Mouse (Mus musculus): ENCODE results near the gene Slc26a10. TPM values are rescaled to one million over a fixed set of nuclear protein-coding genes. Genes with fewer than 3 reads are reported as not detected.

Gene Slc26a10
- polyA plus RNA-seq, 1 experiment from 2014 or later, result 1.6 TPM

DNA sequence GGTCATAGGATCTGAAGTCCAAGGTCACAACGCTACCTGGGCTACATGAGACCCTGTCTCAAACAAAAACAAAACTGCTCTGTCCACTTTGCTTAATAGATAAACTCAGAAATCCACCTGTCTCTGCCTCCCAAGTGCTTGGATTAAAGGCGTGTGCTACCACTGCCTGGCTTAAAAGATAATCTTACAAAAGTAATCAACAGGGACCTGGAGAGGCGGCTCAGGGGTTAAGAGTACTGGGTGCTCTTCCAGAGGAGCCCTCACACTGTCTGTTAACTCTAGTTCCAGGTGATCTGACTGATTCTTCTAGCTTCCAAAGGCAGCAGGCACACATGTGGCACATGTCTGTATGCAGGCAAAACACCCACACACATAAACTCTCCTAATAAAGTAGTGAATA, 22.7 kb upstream of the Slc26a10 start:
- H3K4me2 ChIP-seq (ENCODE audit: low read length), result no peak overlapping the region
- no peak overlapping the region for H3K9ac ChIP-seq (replicated peaks; ENCODE audit: low read depth, low read length)
- no peaks in the 10 kb centered on the region for H3K9me3 ChIP-seq (ENCODE audit: control insufficient read depth, low read length)
- H3K4me1 ChIP-seq (replicated peaks; ENCODE audit: control insufficient read depth, insufficient read depth, low read length), result no peaks in the 10 kb centered on the region
- no peak overlapping the region for H3K4me3 ChIP-seq (replicated peaks; ENCODE audit: low read length)
- H3K27me3 ChIP-seq (replicated peaks; ENCODE audit: control insufficient read depth, insufficient read depth, low read length), result no peaks in the 10 kb centered on the region
- WGBS, result 92% methylated on average over 3 of the region's 3 CpGs
- peaks cover 27% of the 10 kb centered on the region for H3K36me3 ChIP-seq (ENCODE audit: control insufficient read depth, insufficient read depth)
- ATAC-seq, result no peak
- no peak overlapping the region for H3K27ac ChIP-seq (ENCODE audit: low read length)

DNA sequence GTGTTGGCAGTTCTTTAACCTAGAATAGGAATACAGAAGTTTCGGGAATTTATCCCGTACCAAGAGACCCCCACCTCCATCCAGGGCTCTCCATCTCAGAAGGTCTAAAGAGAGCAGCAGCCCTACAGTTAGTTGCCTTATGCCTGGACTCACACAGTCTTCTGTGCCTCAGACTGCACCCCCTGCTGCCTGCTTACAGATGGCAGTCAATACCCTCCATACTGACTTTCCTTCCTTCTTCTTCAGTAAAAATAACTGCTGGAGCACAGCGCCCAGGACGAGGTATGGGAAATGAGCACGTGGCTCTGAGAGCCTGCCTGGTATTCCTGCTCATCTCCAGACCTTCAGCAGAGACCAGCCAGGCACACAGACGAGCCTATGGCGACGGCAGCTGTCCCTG, 19.8 kb upstream of the Slc26a10 start:
- Histone ChIP-seq H3K27ac (ENCODE audit: low read length) (no peak overlapping the region), H3K9me3 (ENCODE audit: control insufficient read depth, low read length) (no peaks in the 10 kb centered on the region), H3K9ac (replicated peaks; ENCODE audit: low read depth, low read length) (no peak overlapping the region), H3K4me2 (ENCODE audit: low read length) (no peak overlapping the region), H3K27me3 (replicated peaks; ENCODE audit: control insufficient read depth, insufficient read depth, low read length) (no peaks in the 10 kb centered on the region), H3K4me3 (replicated peaks; ENCODE audit: low read length) (no peak overlapping the region), H3K36me3 (ENCODE audit: control insufficient read depth, insufficient read depth) (peaks cover 24% of the 10 kb centered on the region), H3K4me1 (replicated peaks; ENCODE audit: control insufficient read depth, insufficient read depth, low read length) (peaks cover 8% of the 10 kb centered on the region)
- no peak for ATAC-seq
- 89% methylated on average over 8 of the region's 8 CpGs for WGBS

DNA sequence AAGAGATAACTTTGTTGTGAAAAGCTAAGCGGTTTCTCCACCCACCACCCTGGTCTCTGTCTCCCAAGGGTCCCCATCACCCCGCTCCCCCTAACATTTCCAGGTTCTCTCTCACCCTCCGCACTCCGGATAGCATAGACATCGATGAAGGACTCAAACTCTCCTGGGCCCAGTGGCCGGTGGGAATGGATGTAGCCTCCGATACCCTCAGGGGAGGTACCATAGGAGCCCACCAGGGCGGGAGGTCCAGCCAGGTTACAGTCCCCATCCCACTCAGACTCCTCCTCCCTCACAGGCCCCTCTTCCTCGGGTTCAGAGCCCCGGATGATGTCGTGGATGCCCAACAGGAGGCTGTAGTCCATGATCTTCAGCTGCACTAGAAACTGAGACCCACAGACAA, 19.0 kb upstream of the Slc26a10 start:
- Histone ChIP-seq H3K4me2 (ENCODE audit: low read length) (no peak overlapping the region), H3K27me3 (replicated peaks; ENCODE audit: control insufficient read depth, insufficient read depth, low read length) (no peaks in the 10 kb centered on the region), H3K27ac (ENCODE audit: low read length) (no peak overlapping the region), H3K36me3 (ENCODE audit: control insufficient read depth, insufficient read depth) (peaks cover 17% of the 10 kb centered on the region), H3K9ac (replicated peaks; ENCODE audit: low read depth, low read length) (no peak overlapping the region), H3K4me1 (replicated peaks; ENCODE audit: control insufficient read depth, insufficient read depth, low read length) (peaks cover 14% of the 10 kb centered on the region), H3K9me3 (ENCODE audit: control insufficient read depth, low read length) (no peaks in the 10 kb centered on the region), H3K4me3 (replicated peaks; ENCODE audit: low read length) (no peak overlapping the region)
- ATAC-seq, result no peak
- WGBS, result 85% methylated on average over 11 of the region's 11 CpGs

DNA sequence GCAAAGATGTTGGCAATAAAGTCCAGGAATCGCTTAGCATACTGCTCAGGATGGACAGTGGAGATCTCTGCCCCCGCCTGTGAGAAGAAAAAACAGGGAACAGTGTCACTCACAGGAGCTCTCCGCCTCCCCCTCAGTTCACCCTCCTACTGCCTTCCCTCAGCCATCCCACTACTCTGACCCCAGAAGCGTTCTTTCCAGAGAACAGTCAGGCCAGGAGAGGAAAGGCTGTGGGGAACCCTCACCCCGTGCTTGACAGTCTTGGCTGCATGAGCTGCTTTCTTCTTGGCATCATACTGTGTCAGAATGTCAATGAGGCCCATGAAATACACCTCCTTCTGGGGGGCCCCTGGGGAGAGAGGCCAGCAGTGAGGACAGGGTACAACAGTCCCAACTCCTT, 18.6 kb upstream of the Slc26a10 start:
- H3K36me3 ChIP-seq (ENCODE audit: control insufficient read depth, insufficient read depth), result peaks cover 17% of the 10 kb centered on the region
- no peak overlapping the region for H3K4me2 ChIP-seq (ENCODE audit: low read length)
- H3K27me3 ChIP-seq (replicated peaks; ENCODE audit: control insufficient read depth, insufficient read depth, low read length), result no peaks in the 10 kb centered on the region
- H3K9ac ChIP-seq (replicated peaks; ENCODE audit: low read depth, low read length), result no peak overlapping the region
- no peaks in the 10 kb centered on the region for H3K9me3 ChIP-seq (ENCODE audit: control insufficient read depth, low read length)
- no peak overlapping the region for H3K27ac ChIP-seq (ENCODE audit: low read length)
- H3K4me1 ChIP-seq (replicated peaks; ENCODE audit: control insufficient read depth, insufficient read depth, low read length), result peaks cover 18% of the 10 kb centered on the region
- no peak overlapping the region for H3K4me3 ChIP-seq (replicated peaks; ENCODE audit: low read length)
- no peak for ATAC-seq
- 62% methylated on average over 5 of the region's 5 CpGs for WGBS

DNA sequence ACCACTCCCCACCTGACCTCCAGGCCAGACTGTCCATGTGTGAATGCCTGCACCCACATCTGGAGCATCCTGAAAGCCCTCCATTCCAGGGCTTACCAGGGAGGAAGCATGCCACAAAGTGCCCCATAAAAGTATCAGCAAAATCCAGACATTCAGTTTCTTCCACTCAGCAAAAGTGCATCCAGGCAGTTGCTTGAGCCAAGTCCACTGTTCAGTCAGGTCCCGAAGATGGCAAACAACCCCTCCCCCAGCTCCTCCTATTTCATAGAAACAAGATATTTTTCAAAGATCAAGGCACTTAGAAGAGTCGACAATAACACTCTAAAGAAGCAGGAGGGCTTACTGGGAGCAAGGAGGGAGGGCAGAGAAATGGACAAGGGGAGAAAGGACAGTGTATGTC, 18.0 kb upstream of the Slc26a10 start:
- Histone ChIP-seq H3K27me3 (replicated peaks; ENCODE audit: control insufficient read depth, insufficient read depth, low read length) (no peaks in the 10 kb centered on the region), H3K4me1 (replicated peaks; ENCODE audit: control insufficient read depth, insufficient read depth, low read length) (peaks cover 18% of the 10 kb centered on the region), H3K27ac (ENCODE audit: low read length) (no peak overlapping the region), H3K9ac (replicated peaks; ENCODE audit: low read depth, low read length) (no peak overlapping the region), H3K36me3 (ENCODE audit: control insufficient read depth, insufficient read depth) (peaks cover 13% of the 10 kb centered on the region), H3K4me3 (replicated peaks; ENCODE audit: low read length) (no peak overlapping the region), H3K9me3 (ENCODE audit: control insufficient read depth, low read length) (no peaks in the 10 kb centered on the region), H3K4me2 (ENCODE audit: low read length) (no peak overlapping the region)
- no peak for ATAC-seq
- WGBS, result 76% methylated on average over 2 of the region's 2 CpGs

DNA sequence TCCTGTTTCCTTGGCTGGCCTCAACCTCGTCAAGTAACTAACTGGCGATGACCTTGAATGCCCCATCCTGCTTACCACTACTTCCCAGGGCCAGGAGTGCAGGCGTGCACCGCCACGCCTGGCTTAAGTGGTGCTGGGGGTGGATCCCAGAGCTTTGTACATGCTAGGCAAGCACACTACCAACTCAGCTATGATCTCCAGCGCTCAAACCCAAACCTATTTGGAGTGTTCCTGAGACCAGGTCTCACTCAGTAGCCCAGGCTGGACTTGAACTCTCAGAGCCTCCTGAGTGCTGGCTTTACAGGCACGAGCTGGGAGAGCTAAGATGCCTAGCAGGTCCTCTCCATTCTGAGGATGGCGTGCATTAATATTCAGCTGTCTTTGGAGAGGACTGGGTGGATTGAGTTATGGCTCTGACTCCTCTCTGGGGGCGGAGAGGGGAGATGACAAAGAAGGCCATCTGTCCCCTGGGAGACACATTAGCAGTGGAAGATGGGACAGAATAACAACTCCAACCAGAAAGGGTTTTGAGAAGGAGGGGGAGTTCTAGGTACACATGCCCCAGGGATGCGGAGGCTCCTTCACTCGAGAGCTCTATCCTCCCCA, 17.2 kb upstream of the Slc26a10 start:
- no peak overlapping the region for H3K27ac ChIP-seq (ENCODE audit: low read length)
- peaks cover 11% of the 10 kb centered on the region for H3K36me3 ChIP-seq (ENCODE audit: control insufficient read depth, insufficient read depth)
- WGBS, result 88% methylated on average over 11 of the region's 11 CpGs
- H3K4me3 ChIP-seq (replicated peaks; ENCODE audit: low read length), result no peak overlapping the region
- H3K9me3 ChIP-seq (ENCODE audit: control insufficient read depth, low read length), result no peaks in the 10 kb centered on the region
- H3K27me3 ChIP-seq (replicated peaks; ENCODE audit: control insufficient read depth, insufficient read depth, low read length), result no peaks in the 10 kb centered on the region
- ATAC-seq, result no peak
- H3K9ac ChIP-seq (replicated peaks; ENCODE audit: low read depth, low read length), result no peak overlapping the region
- H3K4me1 ChIP-seq (replicated peaks; ENCODE audit: control insufficient read depth, insufficient read depth, low read length), result peaks cover 18% of the 10 kb centered on the region
- no peak overlapping the region for H3K4me2 ChIP-seq (ENCODE audit: low read length)

DNA sequence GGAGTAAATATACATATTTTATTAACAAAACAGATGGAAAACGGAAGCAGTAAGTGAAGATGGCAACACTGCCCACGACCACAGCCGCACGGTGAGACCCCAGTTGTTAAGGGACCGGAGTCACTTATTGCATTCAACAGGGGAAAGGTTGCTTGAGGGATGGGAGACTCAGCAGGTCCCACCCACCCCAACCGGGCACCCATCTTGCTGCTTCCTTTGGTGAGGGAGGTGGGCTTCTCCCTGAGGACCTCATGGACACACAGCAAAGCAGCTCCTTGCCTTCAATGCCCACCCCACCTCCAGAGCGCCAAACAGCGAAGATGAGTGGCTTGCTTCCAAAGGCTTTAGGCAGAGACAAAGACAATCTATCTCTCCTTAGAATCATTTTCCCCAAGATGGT, 16.7 kb upstream of the Slc26a10 start:
- no peak for ATAC-seq
- Histone ChIP-seq H3K9me3 (ENCODE audit: control insufficient read depth, low read length) (no peaks in the 10 kb centered on the region), H3K4me3 (replicated peaks; ENCODE audit: low read length) (no peak overlapping the region), H3K27me3 (replicated peaks; ENCODE audit: control insufficient read depth, insufficient read depth, low read length) (no peaks in the 10 kb centered on the region), H3K27ac (ENCODE audit: low read length) (no peak overlapping the region), H3K4me2 (ENCODE audit: low read length) (no peak overlapping the region), H3K36me3 (ENCODE audit: control insufficient read depth, insufficient read depth) (peaks cover 6% of the 10 kb centered on the region; the same call in 1 of the 2 replicates), H3K9ac (replicated peaks; ENCODE audit: low read depth, low read length) (no peak overlapping the region), H3K4me1 (replicated peaks; ENCODE audit: control insufficient read depth, insufficient read depth, low read length) (peaks cover 18% of the 10 kb centered on the region)
- 88% methylated on average over 8 of the region's 8 CpGs for WGBS

DNA sequence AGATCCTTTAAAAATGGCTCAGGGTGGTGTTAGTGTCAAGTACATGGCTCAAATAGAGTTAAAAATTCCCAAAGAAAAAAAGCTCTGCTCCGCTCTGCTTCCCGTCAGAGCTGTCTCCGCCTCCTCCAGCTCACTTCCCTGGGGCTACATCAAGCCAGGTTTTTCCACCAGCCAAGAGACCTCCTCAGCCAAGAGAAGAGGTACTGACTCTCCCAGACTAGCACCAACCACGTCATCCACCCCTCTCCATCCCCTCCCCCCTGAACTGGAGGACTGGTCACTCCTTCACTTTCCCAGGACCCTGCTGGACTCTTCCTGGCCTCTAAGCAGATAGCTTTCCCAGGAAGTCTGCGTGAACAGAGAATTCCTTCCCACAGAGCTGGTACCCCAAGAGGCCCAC, 15.9 kb upstream of the Slc26a10 start:
- peak; percentile 59 for ATAC-seq
- Histone ChIP-seq H3K4me1 (replicated peaks; ENCODE audit: control insufficient read depth, insufficient read depth, low read length) (peaks cover 18% of the 10 kb centered on the region), H3K27ac (ENCODE audit: low read length) (peak overlapping the region; percentile 87), H3K9me3 (ENCODE audit: control insufficient read depth, low read length) (no peaks in the 10 kb centered on the region), H3K4me2 (ENCODE audit: low read length) (peak overlapping the region; percentile 92), H3K36me3 (ENCODE audit: control insufficient read depth, insufficient read depth) (peaks cover 6% of the 10 kb centered on the region; the same call in 1 of the 2 replicates), H3K9ac (replicated peaks; ENCODE audit: low read depth, low read length) (peak overlapping the region; percentile 98), H3K27me3 (replicated peaks; ENCODE audit: control insufficient read depth, insufficient read depth, low read length) (no peaks in the 10 kb centered on the region), H3K4me3 (replicated peaks; ENCODE audit: low read length) (peak overlapping the region; percentile 83)
- 5% methylated on average over 5 of the region's 5 CpGs for WGBS

DNA sequence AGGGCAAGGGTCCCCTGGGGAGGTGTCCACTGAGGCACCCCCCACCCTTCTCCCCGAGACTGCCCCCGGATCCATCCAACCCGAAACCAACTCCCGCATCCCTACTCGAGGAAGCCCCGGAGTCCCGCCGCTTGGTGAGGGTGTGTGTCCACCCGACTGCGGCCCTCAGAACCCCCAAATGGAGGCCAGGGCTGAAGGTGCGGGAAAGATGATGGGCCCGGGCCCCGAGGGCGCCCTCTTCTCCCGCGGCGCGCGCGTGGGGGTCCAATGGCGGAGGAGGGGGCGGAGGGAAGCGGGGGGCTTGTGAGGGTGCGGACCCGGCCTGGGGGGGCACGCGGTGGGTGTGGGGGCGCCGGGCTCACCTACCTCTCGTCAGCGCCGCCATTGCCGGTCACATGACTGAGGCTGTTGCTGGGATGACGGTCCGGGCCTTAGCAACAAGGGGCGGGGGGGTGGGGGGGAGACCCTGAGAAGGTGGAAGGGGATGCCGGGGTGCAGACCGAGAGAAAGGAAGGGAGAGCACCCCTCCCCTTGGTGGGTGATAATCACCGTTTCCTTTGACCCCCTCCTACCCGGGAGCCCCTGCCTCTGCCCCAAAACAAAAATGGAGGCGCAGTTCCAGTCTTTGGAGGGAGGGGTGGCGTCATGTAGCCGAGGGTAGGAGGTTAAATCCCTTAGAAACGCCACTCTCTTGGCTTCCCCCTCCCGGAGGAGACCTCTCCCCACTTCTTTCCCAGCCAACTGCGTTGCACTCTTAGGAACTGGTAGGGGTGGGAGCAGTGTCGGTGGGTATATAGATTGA, 15.1 kb upstream of the Slc26a10 start, which contains the start of gene Dtx3:
Gene Dtx3 (minus strand): TSS at position 401 of the 802 bp plus-strand sequence.
- peak within 1 kb of the TSS; percentile 92 for H3K4me2 ChIP-seq (ENCODE audit: low read length)
- under 1% methylated on average over 37 of the region's 47 CpGs for WGBS

More for the DNA sequence above, 15.1 kb upstream of the Slc26a10 start, which contains the start of gene Dtx3:
- ATAC-seq, result peak; percentile 73
- Histone ChIP-seq H3K27ac (ENCODE audit: low read length) (peak within 1 kb of the TSS; percentile 87), H3K27me3 (replicated peaks; ENCODE audit: control insufficient read depth, insufficient read depth, low read length) (no peaks in the 10 kb centered on the region), H3K9me3 (ENCODE audit: control insufficient read depth, low read length) (no peaks in the 10 kb centered on the region), H3K36me3 (ENCODE audit: control insufficient read depth, insufficient read depth) (peaks cover 6% of the 10 kb centered on the region; the same call in 1 of the 2 replicates), H3K4me3 (replicated peaks; ENCODE audit: low read length) (peak within 1 kb of the TSS; percentile 83), H3K4me1 (replicated peaks; ENCODE audit: control insufficient read depth, insufficient read depth, low read length) (peaks cover 18% of the 10 kb centered on the region), H3K9ac (replicated peaks; ENCODE audit: low read depth, low read length) (peak within 1 kb of the TSS; percentile 98)

Data from forebrain, embryonic 16.5 days (tissue).